Mouse (Mus musculus) retina, postnatal 1 day (tissue): ENCODE measurements around the gene Inpp1.

ENCODE experiments used
- DNase-seq: peaks from one replicate; pipeline ENCODE4 v3.0.0-alpha.2; 2012

The Inpp1 gene

DNA sequence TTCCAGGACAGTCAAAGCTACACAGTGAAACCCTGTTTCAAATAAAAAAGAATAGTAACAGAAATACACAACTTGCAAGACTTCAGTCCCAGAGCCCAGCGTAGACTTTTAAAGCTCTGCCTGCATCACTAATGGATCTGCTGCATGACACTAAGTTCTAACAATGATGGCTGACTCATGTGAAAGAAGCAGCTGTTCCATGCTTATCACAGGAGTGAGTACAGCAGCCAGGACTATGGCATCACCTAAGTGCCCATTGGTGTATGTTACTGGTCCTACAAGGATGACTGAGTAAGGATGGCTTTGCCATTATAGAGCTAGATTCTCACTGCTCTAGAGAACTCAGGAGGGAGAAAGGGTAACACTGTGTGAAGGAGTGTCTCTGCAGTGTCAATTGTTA, 30.2 kb downstream of the Inpp1 start:
- DNase-seq, result no peak

DNA sequence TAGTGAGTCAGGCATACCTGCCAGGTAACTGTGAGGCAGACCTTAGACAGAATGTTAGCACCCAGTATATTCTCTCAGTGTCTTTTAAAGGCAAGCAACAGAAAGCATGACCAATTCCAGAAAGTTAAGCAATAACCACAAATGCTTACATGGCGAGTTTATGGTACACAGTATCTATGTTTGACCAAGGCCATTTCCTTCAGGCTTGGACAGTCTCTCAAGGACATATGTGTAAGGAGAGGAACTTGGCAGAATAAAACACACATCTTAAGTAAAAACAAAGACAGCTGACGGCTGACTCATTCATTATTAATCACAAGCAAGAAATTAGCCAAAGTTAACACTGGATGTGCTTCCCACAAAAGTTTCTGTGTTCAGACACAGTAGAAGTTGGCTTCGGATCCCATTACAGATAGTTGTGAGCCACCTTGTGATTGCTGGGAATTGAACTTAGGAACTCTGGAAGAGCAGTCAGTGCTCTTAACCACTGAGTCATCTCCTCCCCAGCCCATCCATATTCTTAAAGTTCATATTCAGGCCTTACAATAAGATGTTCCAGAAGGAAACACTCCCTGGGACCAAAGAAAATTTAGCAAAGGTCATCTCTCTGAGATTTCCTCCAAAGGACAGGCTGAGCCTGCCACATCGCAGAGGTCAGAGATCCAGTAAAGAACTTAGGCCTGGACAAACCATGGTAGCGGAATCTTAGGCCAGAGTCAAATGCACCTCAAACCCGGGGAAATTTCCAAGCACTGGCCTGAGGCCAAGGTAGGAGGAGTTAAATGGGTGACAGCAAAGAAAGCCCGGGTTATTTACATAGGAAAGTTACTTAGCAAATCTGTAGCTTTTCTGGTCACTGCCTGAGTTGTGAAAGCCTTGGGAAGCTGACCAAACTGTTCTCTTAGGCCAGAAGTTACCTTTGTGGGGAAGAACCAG, 52.0 kb downstream of the Inpp1 start:
- DNase-seq, result no peak

DNA sequence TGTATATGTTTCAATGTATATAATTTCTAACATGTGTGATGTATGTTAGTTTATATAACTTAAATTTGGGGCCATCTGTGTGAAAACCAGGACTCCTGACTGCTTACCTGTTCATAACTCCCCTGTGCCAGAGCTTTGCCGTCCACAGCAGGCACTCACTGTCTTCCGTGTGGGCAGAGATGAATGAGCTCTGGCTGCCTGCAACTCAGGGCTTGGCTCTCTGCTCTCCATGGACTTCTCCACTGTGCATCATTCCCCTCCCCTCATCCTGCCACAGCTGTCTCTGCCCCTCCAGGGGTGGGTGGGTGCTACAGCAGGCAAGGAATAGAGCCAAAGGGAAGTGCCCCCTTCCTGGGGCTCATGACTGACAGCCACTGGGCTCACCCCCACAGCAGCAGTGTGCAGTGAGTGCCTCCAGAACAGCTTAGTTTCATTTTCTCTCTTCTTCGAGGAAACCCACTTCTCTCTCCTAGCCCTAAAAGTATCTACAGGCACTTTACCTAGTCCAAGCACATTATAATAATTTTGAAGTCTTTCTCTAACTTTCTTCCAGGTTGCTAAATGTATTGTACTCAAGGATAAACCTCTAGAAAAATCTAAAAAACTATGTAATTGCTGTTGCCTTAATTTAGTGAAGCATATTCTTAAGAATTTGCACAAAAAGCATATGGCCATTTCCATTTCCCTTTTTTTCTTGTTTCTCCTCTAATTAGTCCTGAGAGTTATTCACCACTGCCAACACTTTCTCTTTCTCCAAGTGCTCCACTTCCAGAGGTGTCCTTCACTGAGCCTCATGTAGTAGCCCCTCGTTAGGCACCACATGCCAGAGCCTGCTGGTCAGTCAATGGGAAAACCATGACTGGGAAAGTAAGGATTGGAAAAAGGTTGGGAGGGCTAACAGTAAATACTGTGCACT, 53.3 kb downstream of the Inpp1 start:
- no peak for DNase-seq

DNA sequence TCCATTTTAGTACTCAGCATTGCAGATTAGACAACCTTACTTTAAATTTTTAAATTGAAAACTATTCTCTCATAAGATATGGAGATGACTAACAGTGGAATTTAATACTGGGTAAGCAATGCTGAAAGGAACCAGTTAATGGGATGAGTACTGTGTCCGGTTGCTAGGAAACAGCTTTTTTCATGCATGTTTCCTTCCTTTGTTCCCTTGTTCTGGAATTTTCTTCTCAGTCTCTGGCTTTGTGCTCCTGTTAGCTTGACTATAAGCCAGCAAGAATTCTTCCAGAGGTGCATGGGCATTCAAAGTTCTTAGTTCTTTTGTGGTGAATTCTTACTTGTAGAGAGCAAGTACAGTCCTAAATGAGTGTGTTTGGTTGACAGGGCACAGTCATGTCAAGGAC, 59.3 kb downstream of the Inpp1 start:
- peak; percentile 45 for DNase-seq

DNA sequence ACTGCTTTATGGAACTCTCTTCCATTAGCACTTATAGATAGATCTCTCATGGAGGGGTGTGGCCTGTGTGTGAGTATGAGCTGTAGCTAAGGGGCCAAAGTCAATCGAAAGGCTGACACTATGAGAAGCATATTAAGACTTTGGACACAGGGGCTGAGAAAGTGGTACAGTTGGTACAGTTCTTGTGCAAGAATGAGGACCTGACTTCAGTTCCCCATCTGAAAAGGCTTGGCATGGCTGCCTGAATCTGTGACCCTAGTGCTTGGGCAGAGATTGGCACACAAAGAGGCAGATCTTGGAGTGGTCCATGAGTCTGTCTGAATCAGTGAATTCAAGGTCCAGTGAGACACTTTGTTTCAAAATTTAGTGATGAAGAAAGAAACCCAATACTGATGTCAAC, 63.2 kb downstream of the Inpp1 start:
- no peak for DNase-seq

DNA sequence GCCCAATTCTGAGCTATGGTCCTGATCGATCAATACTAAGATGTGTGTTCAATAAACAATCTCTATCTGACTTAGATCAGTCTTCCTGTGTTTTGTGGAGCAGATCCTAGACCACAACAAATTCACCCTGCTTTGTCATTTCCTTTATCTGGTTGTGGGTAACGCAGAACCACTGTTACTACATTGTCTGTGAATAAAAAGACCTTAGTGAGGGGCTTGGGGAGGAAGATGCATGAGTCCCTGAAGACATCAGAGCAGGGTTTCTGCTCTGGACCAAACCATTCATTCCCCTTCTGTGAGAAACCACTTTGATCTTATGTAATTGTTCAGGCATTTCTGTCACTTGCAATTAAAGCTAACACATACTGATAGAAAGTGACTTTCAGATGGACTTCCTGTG, 63.7 kb downstream of the Inpp1 start:
- DNase-seq, result peak; percentile 40

DNA sequence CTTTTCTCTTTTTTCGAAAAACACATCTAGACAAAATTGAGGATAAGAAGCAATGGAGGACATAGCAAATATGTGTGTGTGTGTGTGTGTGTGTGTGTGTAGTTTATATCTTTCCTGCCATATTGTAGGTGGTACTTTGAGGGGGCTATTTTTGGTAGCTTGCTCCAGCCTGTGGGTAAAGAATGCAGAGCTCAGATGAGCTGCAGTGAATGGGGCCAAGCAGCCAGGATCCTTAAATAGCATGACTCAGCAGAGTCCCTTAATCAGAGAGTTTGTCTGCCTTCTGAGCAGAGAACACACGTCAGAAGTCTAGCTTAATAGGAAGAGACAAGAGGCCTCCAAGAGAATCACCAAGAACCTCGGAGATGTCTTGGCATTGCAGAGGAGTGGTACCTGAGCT, 64.8 kb downstream of the Inpp1 start:
- no peak for DNase-seq

DNA sequence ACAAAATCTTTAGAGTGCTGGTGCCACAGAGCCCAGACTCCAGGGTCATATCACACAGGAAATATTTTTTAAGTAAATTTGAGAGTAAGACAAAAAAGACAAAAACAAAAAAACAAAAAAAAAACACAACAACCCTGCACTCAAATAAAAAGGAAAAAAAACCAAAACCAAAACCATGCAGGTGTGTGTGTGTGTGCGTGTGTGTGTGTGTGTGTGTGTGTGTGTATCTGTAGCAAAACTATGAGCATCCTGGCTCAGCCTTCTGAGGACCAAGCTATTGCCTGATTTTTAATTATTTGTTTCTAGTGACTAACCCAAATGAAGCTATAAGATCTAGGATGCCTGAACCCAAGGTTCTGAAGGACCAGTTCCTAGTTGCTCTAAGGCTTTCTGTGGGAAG, 65.9 kb downstream of the Inpp1 start:
- DNase-seq, result no peak

DNA sequence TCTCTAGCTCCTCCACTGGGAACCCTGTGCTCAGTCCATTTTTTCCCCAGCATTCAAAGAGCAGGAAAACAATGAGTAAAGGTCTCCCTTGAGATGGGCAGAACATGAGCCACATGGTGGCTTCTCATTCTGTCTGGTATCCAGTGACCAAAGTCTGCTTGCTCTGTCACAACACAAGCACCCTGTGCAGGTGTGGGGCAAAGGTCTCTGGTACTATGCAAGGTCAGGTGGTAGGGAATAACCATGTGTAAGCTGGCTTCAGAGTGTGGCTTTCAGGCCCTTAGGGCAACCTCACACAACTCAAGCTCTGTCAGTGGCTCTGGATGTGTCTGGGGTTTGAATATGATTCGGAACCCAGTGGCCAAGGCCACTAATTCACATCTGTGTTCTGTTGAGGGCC, 67.5 kb downstream of the Inpp1 start:
- no peak for DNase-seq

DNA sequence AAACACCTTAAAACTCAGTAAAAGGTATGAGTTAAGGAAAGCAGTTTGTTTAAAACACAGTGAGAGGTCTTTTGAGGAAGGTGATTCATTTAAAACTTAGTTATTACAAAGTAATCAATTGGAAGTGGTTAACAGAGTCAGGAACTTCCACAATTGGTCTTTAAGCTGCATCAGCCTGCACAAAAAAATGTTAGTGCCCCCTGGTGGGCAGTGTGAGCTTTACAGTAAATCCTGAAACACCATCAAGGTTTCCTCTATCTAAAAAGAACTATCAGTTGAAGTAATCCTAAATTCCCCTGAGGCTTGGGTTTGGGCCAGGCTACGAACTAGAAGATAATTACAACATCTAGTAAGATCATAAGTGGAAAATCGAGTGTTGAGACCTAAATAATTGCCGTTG, 69.2 kb downstream of the Inpp1 start:
- DNase-seq, result peak; percentile 75

DNA sequence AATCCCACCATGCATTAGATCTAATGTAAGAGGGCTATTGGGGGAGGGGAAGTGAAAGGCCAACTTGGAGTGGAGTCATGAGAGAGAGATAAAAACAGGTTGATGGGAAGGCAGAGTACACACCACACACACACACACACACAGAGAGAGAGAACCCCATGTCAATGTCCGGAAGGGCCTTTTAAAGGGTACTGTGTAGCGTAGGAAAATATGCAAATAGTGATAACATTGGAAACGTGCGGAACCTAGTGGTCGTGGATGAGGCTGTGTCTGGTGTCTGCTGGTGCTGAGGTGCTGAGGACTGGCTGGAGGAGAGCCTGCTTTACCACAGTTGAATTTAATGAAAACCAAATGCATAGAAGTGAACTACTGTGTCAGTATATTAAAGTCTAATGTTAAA, 74.9 kb downstream of the Inpp1 start:
- no peak for DNase-seq
